Mouse (Mus musculus) spleen, postnatal 36 days (tissue): Measurements from ENCODE around the gene Gm11639.

ENCODE experiments used
- DNase-seq, 2 experiments: peaks; one replicate each; pipeline ENCODE4 v3.0.0; 2022; ENCODE audit warnings: low spot score in 2 of 2, mixed read lengths in 1 of 2

Gm11639 gene

GRCm38 (mm10) chr11:104704097-104704496 is 18.6 kb downstream of the Gm11639 start:
- no peak for DNase-seq

GRCm38 (mm10) chr11:104707084-104707483 is 21.6 kb downstream of the Gm11639 start:
- DNase-seq = no peak

GRCm38 (mm10) chr11:104744995-104745568 is 59.6 kb downstream of the Gm11639 start:
- DNase-seq = no peak

- no peak for DNase-seq
These were observed 80.3 kb downstream of the Gm11639 start for GRCm38 (mm10) chr11:104765762-104766161.

GRCm38 (mm10) chr11:104767068-104767467 is 81.6 kb downstream of the Gm11639 start:
- no peak for DNase-seq

- DNase-seq = peak in 1 of 2 experiments; percentile 6
These were observed 82.6 kb downstream of the Gm11639 start for GRCm38 (mm10) chr11:104768072-104768471.

- DNase-seq = no peak
These were observed 93.3 kb downstream of the Gm11639 start for GRCm38 (mm10) chr11:104778796-104779195.

GRCm38 (mm10) chr11:104944723-104945122 is 259.2 kb downstream of the Gm11639 start:
- no peak for DNase-seq

GRCm38 (mm10) chr11:104952349-104952748 is 266.8 kb downstream of the Gm11639 start:
- DNase-seq = no peak

- no peak for DNase-seq
These were observed 282.4 kb downstream of the Gm11639 start for GRCm38 (mm10) chr11:104967862-104968261.

GRCm38 (mm10) chr11:104968388-104968787 is 282.9 kb downstream of the Gm11639 start:
- DNase-seq = no peak

- DNase-seq = no peak
These were observed 285.8 kb downstream of the Gm11639 start for GRCm38 (mm10) chr11:104971322-104971721.

GRCm38 (mm10) chr11:104972480-104972879 is 287.0 kb downstream of the Gm11639 start:
- DNase-seq = no peak

GRCm38 (mm10) chr11:104977976-104978375 is 292.5 kb downstream of the Gm11639 start:
- DNase-seq = no peak

- DNase-seq = no peak
These were observed 296.0 kb downstream of the Gm11639 start for GRCm38 (mm10) chr11:104981342-104982055.

GRCm38 (mm10) chr11:105009232-105009631 is 323.7 kb downstream of the Gm11639 start:
- no peak for DNase-seq

GRCm38 (mm10) chr11:105021071-105021470 is 335.6 kb downstream of the Gm11639 start:
- no peak for DNase-seq

GRCm38 (mm10) chr11:105028744-105029348 is 343.3 kb downstream of the Gm11639 start:
- DNase-seq = no peak

GRCm38 (mm10) chr11:105029525-105029924 is 344.0 kb downstream of the Gm11639 start:
- no peak for DNase-seq

- no peak for DNase-seq
These were observed 344.7 kb downstream of the Gm11639 start for GRCm38 (mm10) chr11:105030229-105030628.

- no peak for DNase-seq
These were observed 345.6 kb downstream of the Gm11639 start for GRCm38 (mm10) chr11:105031103-105031502.

GRCm38 (mm10) chr11:105035081-105035480 is 349.6 kb downstream of the Gm11639 start:
- DNase-seq = no peak

GRCm38 (mm10) chr11:105063292-105063691 is 377.8 kb downstream of the Gm11639 start, which contains the start of gene Efcab3:
TSS of gene Efcab3 (plus strand) at chr11:105063592.
- DNase-seq = no peak
